Mouse (Mus musculus): ENCODE measurements around the gene Prkca. TPM values are rescaled to one million over a fixed set of nuclear protein-coding genes. Genes with fewer than 3 reads are reported as not detected.

Gene Prkca
- polyA plus RNA-seq, 1 experiment from 2014 or later: 12.6 TPM

GRCm38 (mm10) chr11:108197427-108198218 is 146.1 kb downstream of the Prkca start:
- H3K9ac ChIP-seq (replicated peaks; ENCODE audit: low read depth, low read length): no peak overlapping the region
- no peak; the same call in 1 of the 2 replicates for ATAC-seq (ENCODE audit: low read depth)
- 43% methylated on average over 9 of the region's 9 CpGs for WGBS

GRCm38 (mm10) chr11:108196796-108197195 is 146.9 kb downstream of the Prkca start:
- ATAC-seq (ENCODE audit: low read depth): no peak
- H3K9me3 ChIP-seq (ENCODE audit: control insufficient read depth, low read length): no peaks in the 10 kb centered on the region
- 93% methylated on average over 3 of the region's 3 CpGs for WGBS
- H3K9ac ChIP-seq (replicated peaks; ENCODE audit: low read depth, low read length): no peak overlapping the region
- no peak overlapping the region for H3K4me3 ChIP-seq (ENCODE audit: low read depth, low read length)
- H3K4me1 ChIP-seq (ENCODE audit: control insufficient read depth, insufficient read depth, low read length): no peaks in the 10 kb centered on the region
- no peaks in the 10 kb centered on the region for H3K27me3 ChIP-seq (ENCODE audit: control insufficient read depth, insufficient read depth, low read length)
- no peak overlapping the region for H3K4me2 ChIP-seq (ENCODE audit: low read depth, low read length)
- no peaks in the 10 kb centered on the region for H3K36me3 ChIP-seq (ENCODE audit: control insufficient read depth, insufficient read depth, low read length)
- H3K27ac ChIP-seq (ENCODE audit: low read depth, low read length): no peak overlapping the region

More at GRCm38 (mm10) chr11:108197427-108198218, 146.1 kb downstream of the Prkca start:
- no peak overlapping the region for H3K4me3 ChIP-seq (ENCODE audit: low read depth, low read length)
- no peaks in the 10 kb centered on the region for H3K27me3 ChIP-seq (ENCODE audit: control insufficient read depth, insufficient read depth, low read length)
- no peak overlapping the region for H3K4me2 ChIP-seq (ENCODE audit: low read depth, low read length)
- no peaks in the 10 kb centered on the region for H3K36me3 ChIP-seq (ENCODE audit: control insufficient read depth, insufficient read depth, low read length)
- H3K9me3 ChIP-seq (ENCODE audit: control insufficient read depth, low read length): no peaks in the 10 kb centered on the region
- no peak overlapping the region for H3K27ac ChIP-seq (ENCODE audit: low read depth, low read length)
- no peaks in the 10 kb centered on the region for H3K4me1 ChIP-seq (ENCODE audit: control insufficient read depth, insufficient read depth, low read length)

GRCm38 (mm10) chr11:108190298-108190697 is 153.4 kb downstream of the Prkca start:
- no peak overlapping the region for H3K4me2 ChIP-seq (ENCODE audit: low read depth, low read length)
- 93% methylated on average over 6 of the region's 6 CpGs for WGBS
- no peaks in the 10 kb centered on the region for H3K4me1 ChIP-seq (ENCODE audit: control insufficient read depth, insufficient read depth, low read length)
- no peaks in the 10 kb centered on the region for H3K36me3 ChIP-seq (ENCODE audit: control insufficient read depth, insufficient read depth, low read length)
- H3K9ac ChIP-seq (replicated peaks; ENCODE audit: low read depth, low read length): no peak overlapping the region
- no peak overlapping the region for H3K4me3 ChIP-seq (ENCODE audit: low read depth, low read length)
- no peak overlapping the region for H3K27ac ChIP-seq (ENCODE audit: low read depth, low read length)
- no peak for ATAC-seq (ENCODE audit: low read depth)
- H3K27me3 ChIP-seq (ENCODE audit: control insufficient read depth, insufficient read depth, low read length): no peaks in the 10 kb centered on the region
- no peaks in the 10 kb centered on the region for H3K9me3 ChIP-seq (ENCODE audit: control insufficient read depth, low read length)

DNA sequence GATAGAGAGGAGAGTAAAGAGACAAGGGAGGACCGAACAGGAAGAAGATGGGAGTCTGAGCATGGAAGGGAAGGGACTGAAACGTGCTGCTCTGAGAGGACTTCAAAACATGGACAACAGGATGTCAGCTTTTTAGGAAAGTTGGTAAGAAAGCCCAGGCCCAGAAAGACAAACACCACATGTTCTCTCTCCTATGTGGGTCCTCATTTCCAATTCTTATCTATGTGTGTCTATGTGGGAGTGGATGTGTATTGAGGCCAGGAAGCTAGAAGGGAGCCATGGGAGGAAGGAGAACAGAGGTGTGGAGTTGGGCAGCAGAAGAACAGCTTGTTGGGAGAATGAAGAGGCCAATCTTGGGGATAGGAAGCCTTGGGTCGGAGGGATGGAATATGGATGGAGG is 154.4 kb downstream of the Prkca start:
- no peak for ATAC-seq (ENCODE audit: low read depth)
- Histone ChIP-seq H3K36me3 (ENCODE audit: control insufficient read depth, insufficient read depth, low read length) (no peaks in the 10 kb centered on the region), H3K27me3 (ENCODE audit: control insufficient read depth, insufficient read depth, low read length) (no peaks in the 10 kb centered on the region), H3K4me3 (ENCODE audit: low read depth, low read length) (no peak overlapping the region), H3K4me1 (ENCODE audit: control insufficient read depth, insufficient read depth, low read length) (no peaks in the 10 kb centered on the region), H3K9ac (replicated peaks; ENCODE audit: low read depth, low read length) (no peak overlapping the region), H3K27ac (ENCODE audit: low read depth, low read length) (no peak overlapping the region), H3K9me3 (ENCODE audit: control insufficient read depth, low read length) (no peaks in the 10 kb centered on the region), H3K4me2 (ENCODE audit: low read depth, low read length) (no peak overlapping the region)
- 84% methylated on average over 3 of the region's 3 CpGs for WGBS

DNA sequence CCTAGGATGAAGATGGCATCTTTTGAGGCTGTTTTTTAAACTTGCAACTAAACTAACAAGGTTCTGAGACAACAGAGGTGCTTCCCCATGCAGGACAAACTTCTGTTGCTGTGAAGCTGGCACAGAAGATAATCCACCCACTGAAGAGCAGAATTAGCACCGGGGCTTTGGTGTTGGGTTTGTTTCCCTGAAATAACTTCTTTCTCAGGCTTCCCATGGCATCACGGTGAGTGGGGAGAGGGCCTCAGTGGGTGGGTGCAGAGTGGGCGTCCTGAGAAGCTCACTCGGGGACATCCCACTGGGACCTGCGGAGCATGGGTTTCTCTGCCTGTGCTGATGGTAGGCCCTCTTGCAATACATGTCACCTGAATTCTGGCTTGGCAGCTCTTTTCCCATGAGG is 161.3 kb downstream of the Prkca start:
- 83% methylated on average over 5 of the region's 5 CpGs for WGBS
- H3K4me3 ChIP-seq (ENCODE audit: low read depth, low read length): no peak overlapping the region
- H3K27ac ChIP-seq (ENCODE audit: low read depth, low read length): no peak overlapping the region
- no peak for ATAC-seq (ENCODE audit: low read depth)
- H3K4me1 ChIP-seq (ENCODE audit: control insufficient read depth, insufficient read depth, low read length): 0 out of 2 replicates have a peak, but pooled peaks cover 4% of the 10 kb centered on the region
- H3K36me3 ChIP-seq (ENCODE audit: control insufficient read depth, insufficient read depth, low read length): no peaks in the 10 kb centered on the region
- H3K9ac ChIP-seq (replicated peaks; ENCODE audit: low read depth, low read length): no peak overlapping the region
- H3K27me3 ChIP-seq (ENCODE audit: control insufficient read depth, insufficient read depth, low read length): no peaks in the 10 kb centered on the region
- no peaks in the 10 kb centered on the region for H3K9me3 ChIP-seq (ENCODE audit: control insufficient read depth, low read length)
- H3K4me2 ChIP-seq (ENCODE audit: low read depth, low read length): no peak overlapping the region

GRCm38 (mm10) chr11:108181012-108181713 is 162.6 kb downstream of the Prkca start:
- ATAC-seq (ENCODE audit: low read depth): peak; percentile 51; the same call in 1 of the 2 replicates
- H3K4me3 ChIP-seq (ENCODE audit: low read depth, low read length): no peak overlapping the region
- no peaks in the 10 kb centered on the region for H3K9me3 ChIP-seq (ENCODE audit: control insufficient read depth, low read length)
- WGBS: 52% methylated on average over 10 of the region's 10 CpGs
- 0 out of 2 replicates have a peak, but pooled peaks cover 4% of the 10 kb centered on the region for H3K4me1 ChIP-seq (ENCODE audit: control insufficient read depth, insufficient read depth, low read length)
- H3K27me3 ChIP-seq (ENCODE audit: control insufficient read depth, insufficient read depth, low read length): no peaks in the 10 kb centered on the region
- H3K36me3 ChIP-seq (ENCODE audit: control insufficient read depth, insufficient read depth, low read length): no peaks in the 10 kb centered on the region
- H3K27ac ChIP-seq (ENCODE audit: low read depth, low read length): 0 out of 2 replicates have a peak overlapping the region, but pooled peaks have one; percentile 24
- H3K9ac ChIP-seq (replicated peaks; ENCODE audit: low read depth, low read length): no peak overlapping the region
- no peak overlapping the region for H3K4me2 ChIP-seq (ENCODE audit: low read depth, low read length)

GRCm38 (mm10) chr11:108178802-108179201 is 164.9 kb downstream of the Prkca start:
- Histone ChIP-seq H3K4me2 (ENCODE audit: low read depth, low read length) (no peak overlapping the region), H3K27me3 (ENCODE audit: control insufficient read depth, insufficient read depth, low read length) (no peaks in the 10 kb centered on the region), H3K9me3 (ENCODE audit: control insufficient read depth, low read length) (no peaks in the 10 kb centered on the region), H3K27ac (ENCODE audit: low read depth, low read length) (no peak overlapping the region), H3K4me1 (ENCODE audit: control insufficient read depth, insufficient read depth, low read length) (0 out of 2 replicates have a peak, but pooled peaks cover 4% of the 10 kb centered on the region), H3K36me3 (ENCODE audit: control insufficient read depth, insufficient read depth, low read length) (no peaks in the 10 kb centered on the region), H3K4me3 (ENCODE audit: low read depth, low read length) (no peak overlapping the region), H3K9ac (replicated peaks; ENCODE audit: low read depth, low read length) (no peak overlapping the region)
- 83% methylated on average over 5 of the region's 5 CpGs for WGBS
- no peak for ATAC-seq (ENCODE audit: low read depth)

DNA sequence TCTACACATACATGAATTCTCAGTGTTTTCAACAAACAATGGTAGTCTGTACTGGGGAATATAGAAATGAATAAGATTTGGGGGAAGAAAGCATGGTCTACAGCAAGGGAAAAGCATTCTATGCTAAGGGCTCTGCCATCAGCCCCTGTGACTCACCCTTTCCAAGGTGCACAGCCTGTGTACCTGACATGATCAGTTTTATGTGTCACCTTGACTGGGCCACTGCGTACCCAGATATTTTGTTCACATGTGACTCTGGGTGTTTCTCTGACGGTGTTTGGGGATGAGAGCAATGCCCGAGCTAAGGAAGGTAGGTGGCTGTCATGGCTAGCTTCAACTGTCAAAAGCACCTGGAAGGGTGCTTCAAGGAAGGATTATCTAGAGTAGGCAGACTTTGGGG is 165.5 kb downstream of the Prkca start:
- ATAC-seq (ENCODE audit: low read depth): no peak
- Histone ChIP-seq H3K4me1 (ENCODE audit: control insufficient read depth, insufficient read depth, low read length) (0 out of 2 replicates have a peak, but pooled peaks cover 4% of the 10 kb centered on the region), H3K9ac (replicated peaks; ENCODE audit: low read depth, low read length) (no peak overlapping the region), H3K4me2 (ENCODE audit: low read depth, low read length) (no peak overlapping the region), H3K27ac (ENCODE audit: low read depth, low read length) (no peak overlapping the region), H3K9me3 (ENCODE audit: control insufficient read depth, low read length) (no peaks in the 10 kb centered on the region), H3K27me3 (ENCODE audit: control insufficient read depth, insufficient read depth, low read length) (no peaks in the 10 kb centered on the region), H3K36me3 (ENCODE audit: control insufficient read depth, insufficient read depth, low read length) (no peaks in the 10 kb centered on the region), H3K4me3 (ENCODE audit: low read depth, low read length) (no peak overlapping the region)
- WGBS: 96% methylated on average over 3 of the region's 3 CpGs

DNA sequence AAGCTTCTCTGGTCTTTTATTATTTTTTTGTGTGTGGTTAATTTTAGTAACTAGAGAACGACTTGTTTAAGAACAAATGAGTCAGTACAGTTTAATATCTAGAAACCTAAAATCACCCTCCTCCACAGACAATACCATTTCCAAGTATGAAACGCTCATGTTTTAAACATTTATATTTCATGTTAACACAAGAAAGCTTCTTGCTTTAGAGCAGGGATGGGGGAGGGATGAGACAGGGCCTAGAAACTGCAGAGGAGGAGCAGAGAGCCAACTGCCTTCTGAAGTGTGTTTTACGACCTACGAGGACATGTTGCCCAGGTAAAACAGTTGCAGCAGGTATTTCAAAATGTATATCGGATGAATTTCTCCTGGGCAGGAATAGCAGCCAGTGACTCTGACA is 167.0 kb downstream of the Prkca start:
- Histone ChIP-seq H3K9ac (replicated peaks; ENCODE audit: low read depth, low read length) (no peak overlapping the region), H3K27me3 (ENCODE audit: control insufficient read depth, insufficient read depth, low read length) (no peaks in the 10 kb centered on the region), H3K4me1 (ENCODE audit: control insufficient read depth, insufficient read depth, low read length) (0 out of 2 replicates have a peak, but pooled peaks cover 4% of the 10 kb centered on the region), H3K9me3 (ENCODE audit: control insufficient read depth, low read length) (no peaks in the 10 kb centered on the region), H3K4me3 (ENCODE audit: low read depth, low read length) (no peak overlapping the region), H3K36me3 (ENCODE audit: control insufficient read depth, insufficient read depth, low read length) (no peaks in the 10 kb centered on the region), H3K27ac (ENCODE audit: low read depth, low read length) (no peak overlapping the region), H3K4me2 (ENCODE audit: low read depth, low read length) (no peak overlapping the region)
- WGBS: 92% methylated on average over 5 of the region's 5 CpGs
- no peak for ATAC-seq (ENCODE audit: low read depth)

All from neural tube, embryonic 14.5 days (tissue).